Mouse (Mus musculus) midbrain, embryonic 12.5 days (tissue): Measurements from ENCODE around the gene Zfp410. TPM values are rescaled to one million over a fixed set of nuclear protein-coding genes. Genes with fewer than 3 reads are reported as not detected.

Experiments
- ATAC-seq: fragments of 200-750 bp; cut with Nextera tagmentation; 2 replicates; pipeline ENCODE4 v1.8.0; 2017; ENCODE audit warnings: low read depth, moderate TSS enrichment, moderate library complexity; ENCODE audit not compliant: low FRiP score
- H3K27ac ChIP-seq: fragments of 300-500 bp; sonication (generic); replicated peaks from 2 replicates; pipeline ENCODE4 v1.5.1; 2016; ENCODE audit warnings: mild to moderate bottlenecking
- H3K27me3 ChIP-seq: fragments of 300-500 bp; sonication (generic); 2 replicates; pipeline ENCODE4 v1.6.1; 2016; ENCODE audit warnings: mild to moderate bottlenecking
- H3K36me3 ChIP-seq: fragments of 300-500 bp; sonication (generic); 2 replicates; pipeline ENCODE4 v1.6.1; 2016
- H3K4me1 ChIP-seq: fragments of 300-500 bp; sonication (generic); 2 replicates; pipeline ENCODE4 v1.6.1; 2016
- H3K4me2 ChIP-seq: fragments of 300-500 bp; sonication (generic); replicated peaks from 2 replicates; pipeline ENCODE4 v1.6.1; 2016; ENCODE audit warnings: mild to moderate bottlenecking, moderate library complexity
- H3K4me3 ChIP-seq: fragments of 300-500 bp; sonication (generic); 2 replicates; pipeline ENCODE4 v1.5.1; 2016; ENCODE audit warnings: mild to moderate bottlenecking
- H3K9ac ChIP-seq: fragments of 300-500 bp; sonication (generic); replicated peaks from 2 replicates; pipeline ENCODE4 v1.6.1; 2016; ENCODE audit warnings: mild to moderate bottlenecking, moderate library complexity
- H3K9me3 ChIP-seq: fragments of 300-500 bp; sonication (generic); 2 replicates; pipeline ENCODE4 v1.6.1; 2016; ENCODE audit warnings: mild to moderate bottlenecking
- WGBS: fragments of 180-500 bp; shearing (Covaris S2); methylation state at CpG from one replicate; pipeline ENCODE4 v1.1.7; 2016; 5-methylcytosine and 5-hydroxymethylcytosine counted together
- polyA plus RNA-seq: library from polyadenylated mRNA; unstranded; fragments of >200 nt; fragmentation: Nextera tagmentation; extraction: Ambion mirVana; gene quantifications from 2 replicates; pipeline ENCODE4 v1.2.1, GENCODE M21; 2016

Gene Zfp410
- polyA plus RNA-seq, 1 experiment from 2014 or later = 117 TPM

DNA sequence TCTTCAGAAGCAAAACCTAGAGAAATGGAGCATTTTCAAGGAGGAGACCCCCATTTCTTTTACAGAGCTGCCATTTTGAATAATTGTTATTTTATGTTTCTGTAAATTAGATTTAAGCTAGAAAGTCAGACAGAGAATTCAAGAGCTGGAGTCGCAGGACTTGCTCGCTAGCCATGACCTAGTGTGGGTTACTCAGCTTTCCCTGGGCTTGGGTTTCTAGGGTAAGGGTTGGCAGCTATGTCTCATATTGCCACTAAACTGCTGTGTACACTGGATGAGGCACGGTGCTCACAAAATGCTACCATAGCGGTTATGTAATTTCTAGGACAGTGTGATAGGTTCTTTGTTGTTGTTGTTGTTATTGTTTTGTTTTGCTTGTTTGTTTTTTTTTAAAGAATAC is 76.0 kb downstream of the Zfp410 start:
- ATAC-seq = no peak
- no peak overlapping the region for H3K9ac ChIP-seq
- H3K27me3 ChIP-seq = no peaks in the 10 kb centered on the region
- WGBS = 95% methylated on average over 4 of the region's 4 CpGs
- H3K4me1 ChIP-seq = no peaks in the 10 kb centered on the region
- no peaks in the 10 kb centered on the region for H3K36me3 ChIP-seq
- no peak overlapping the region for H3K4me3 ChIP-seq
- no peak overlapping the region for H3K27ac ChIP-seq
- no peak overlapping the region for H3K4me2 ChIP-seq
- no peaks in the 10 kb centered on the region for H3K9me3 ChIP-seq

Other genes starting within 250 kb of the Zfp410 start
- not detected in 2 replicates for gene Acot5, start 247.5 kb upstream of the Zfp410 start, polyA plus RNA-seq
- gene Acot6, start 216.2 kb upstream of the Zfp410 start, polyA plus RNA-seq = 0.88 and 1.1 TPM in 2 replicates
- 6.9 and 7.4 TPM in 2 replicates for gene Dnal1, start 202.5 kb upstream of the Zfp410 start, polyA plus RNA-seq
- gene Pnma1, start 168.4 kb upstream of the Zfp410 start, polyA plus RNA-seq = 3.6 and 3.7 TPM in 2 replicates
- 6.5 and 6.6 TPM in 2 replicates for gene Elmsan1, start 98.0 kb upstream of the Zfp410 start, polyA plus RNA-seq
- 15.2 and 18.1 TPM in 2 replicates for gene Ptgr2, start 31.6 kb upstream of the Zfp410 start, polyA plus RNA-seq
- 37.2 and 46.5 TPM in 2 replicates for gene Coq6, start 44.8 kb downstream of the Zfp410 start, polyA plus RNA-seq
- gene Fam161b, start 45.0 kb downstream of the Zfp410 start, polyA plus RNA-seq = 12.3 and 14.2 TPM in 2 replicates
- gene Entpd5, start 92.2 kb downstream of the Zfp410 start, polyA plus RNA-seq = 9.6 and 10.3 TPM in 2 replicates
- 2.6 and 2.7 TPM in 2 replicates for gene Bbof1, start 92.2 kb downstream of the Zfp410 start, polyA plus RNA-seq
- 27.7 and 28.7 TPM in 2 replicates for gene Rnf113a2, start 100.3 kb downstream of the Zfp410 start, polyA plus RNA-seq
- gene Aldh6a1, start 134.2 kb downstream of the Zfp410 start, polyA plus RNA-seq = 25.9 and 27.3 TPM in 2 replicates
- 36.0 and 37.0 TPM in 2 replicates for gene Lin52, start 134.6 kb downstream of the Zfp410 start, polyA plus RNA-seq